Mouse (Mus musculus) forebrain, embryonic 12.5 days (tissue): ENCODE measurements around the gene C2cd6. TPM values are rescaled to one million over a fixed set of nuclear protein-coding genes. Genes with fewer than 3 reads are reported as not detected.

Experiments used
- ATAC-seq: fragments of 200-750 bp; cut with Nextera tagmentation; 2 replicates; pipeline ENCODE4 v1.8.0; 2017; ENCODE audit warnings: moderate TSS enrichment; ENCODE audit not compliant: low FRiP score
- H3K27ac ChIP-seq: fragments of 300-500 bp; sonication (generic); 2 replicates; pipeline ENCODE4 v1.5.1; 2016; ENCODE audit warnings: mild to moderate bottlenecking
- H3K27me3 ChIP-seq: fragments of 300-500 bp; sonication (generic); 2 replicates; pipeline ENCODE4 v1.6.1; 2016; ENCODE audit warnings: mild to moderate bottlenecking
- H3K36me3 ChIP-seq: fragments of 300-500 bp; sonication (generic); replicated peaks from 2 replicates; pipeline ENCODE4 v1.6.1; 2016; ENCODE audit warnings: mild to moderate bottlenecking
- H3K4me1 ChIP-seq: fragments of 300-500 bp; sonication (generic); 2 replicates; pipeline ENCODE4 v1.6.1; 2016
- H3K4me2 ChIP-seq: fragments of 300-500 bp; sonication (generic); 2 replicates; pipeline ENCODE4 v1.6.1; 2016; ENCODE audit warnings: mild to moderate bottlenecking, moderate library complexity
- H3K4me3 ChIP-seq: fragments of 300-500 bp; sonication (generic); replicated peaks from 2 replicates; pipeline ENCODE4 v1.5.1; 2016; ENCODE audit warnings: mild to moderate bottlenecking
- H3K9ac ChIP-seq: fragments of 300-500 bp; sonication (generic); 2 replicates; pipeline ENCODE4 v1.6.1; 2016; ENCODE audit warnings: mild to moderate bottlenecking
- H3K9me3 ChIP-seq: fragments of 300-500 bp; sonication (generic); 2 replicates; pipeline ENCODE4 v1.6.1; 2016
- WGBS: fragments of 180-500 bp; shearing (Covaris S2); methylation state at CpG from one replicate; pipeline ENCODE4 v1.1.7; 2016; 5-methylcytosine and 5-hydroxymethylcytosine counted together
- polyA plus RNA-seq: library from polyadenylated mRNA; unstranded; fragments of >200 nt; fragmentation: Nextera tagmentation; extraction: Ambion mirVana; gene quantifications from 2 replicates; pipeline ENCODE4 v1.2.1, GENCODE M21; 2016

C2cd6 gene
- polyA plus RNA-seq, 1 experiment from 2014 or later = 0.11 TPM

- no peak overlapping the region for H3K4me2 ChIP-seq
- no peak overlapping the region for H3K27ac ChIP-seq
- no peak for ATAC-seq
- H3K27me3 ChIP-seq = no peaks in the 10 kb centered on the region
- no peaks in the 10 kb centered on the region for H3K36me3 ChIP-seq
- WGBS = 86% methylated on average over 2 of the region's 2 CpGs
- H3K4me1 ChIP-seq = no peaks in the 10 kb centered on the region
- no peaks in the 10 kb centered on the region for H3K9me3 ChIP-seq
- no peak overlapping the region for H3K9ac ChIP-seq
- H3K4me3 ChIP-seq = no peak overlapping the region
These were observed 43.4 kb downstream of the C2cd6 start for GRCm38 (mm10) chr1:59051306-59051705.

DNA sequence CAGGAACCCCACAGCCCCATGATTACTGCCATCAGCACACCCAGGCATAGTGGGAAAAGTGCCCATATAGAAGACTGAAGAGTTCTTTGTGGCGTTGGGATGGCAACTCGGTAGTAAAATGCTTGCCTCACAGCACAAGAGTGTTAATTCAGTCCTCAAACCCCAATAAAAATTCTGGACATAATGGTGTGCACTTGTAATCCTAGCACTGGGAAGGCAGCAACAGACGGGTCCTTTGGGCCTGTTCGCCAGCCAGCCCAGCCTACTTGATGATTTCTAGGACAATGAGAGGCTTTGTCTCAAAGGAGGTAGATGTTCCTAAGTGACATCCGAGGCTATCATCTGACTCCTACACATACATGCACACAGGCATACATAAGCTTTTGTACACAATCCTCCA lies 57.0 kb downstream of the C2cd6 start:
- Histone ChIP-seq H3K4me2 (no peak overlapping the region), H3K27me3 (no peaks in the 10 kb centered on the region), H3K4me3 (no peak overlapping the region), H3K9me3 (no peaks in the 10 kb centered on the region), H3K36me3 (no peaks in the 10 kb centered on the region), H3K27ac (no peak overlapping the region), H3K9ac (no peak overlapping the region), H3K4me1 (no peaks in the 10 kb centered on the region)
- no peak for ATAC-seq
- WGBS = 80% methylated on average over 5 of the region's 5 CpGs

DNA sequence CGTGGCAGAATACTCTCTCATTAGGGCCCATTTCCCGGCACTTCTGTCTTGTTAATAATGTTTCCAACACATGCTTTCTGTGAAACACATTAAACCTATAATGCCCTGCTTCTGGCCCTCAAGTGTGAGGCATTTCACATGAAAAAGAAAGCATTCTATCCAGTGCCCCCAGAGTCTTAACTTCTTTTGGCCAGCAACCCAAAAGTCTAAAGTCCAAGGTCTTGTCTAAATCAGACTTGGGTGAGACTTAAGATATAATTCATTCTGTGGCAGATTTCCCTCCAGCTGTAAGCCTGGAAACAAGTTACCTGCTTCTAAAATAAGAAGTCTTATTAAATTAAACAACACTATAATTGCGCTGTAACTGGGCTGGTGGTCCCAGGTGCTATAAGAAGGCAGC lies 73.1 kb downstream of the C2cd6 start:
- Histone ChIP-seq H3K27ac (no peak overlapping the region), H3K4me2 (no peak overlapping the region), H3K36me3 (no peaks in the 10 kb centered on the region), H3K4me3 (no peak overlapping the region), H3K9me3 (no peaks in the 10 kb centered on the region), H3K27me3 (no peaks in the 10 kb centered on the region), H3K4me1 (no peaks in the 10 kb centered on the region), H3K9ac (no peak overlapping the region)
- WGBS = 72% methylated on average over 3 of the region's 3 CpGs
- ATAC-seq = no peak

GRCm38 (mm10) chr1:59009250-59009649 lies 85.5 kb downstream of the C2cd6 start:
- Histone ChIP-seq H3K9ac (no peak overlapping the region), H3K36me3 (no peaks in the 10 kb centered on the region), H3K27me3 (no peaks in the 10 kb centered on the region), H3K9me3 (no peaks in the 10 kb centered on the region), H3K4me3 (no peak overlapping the region), H3K4me1 (no peaks in the 10 kb centered on the region), H3K27ac (no peak overlapping the region), H3K4me2 (no peak overlapping the region)
- WGBS = 47% methylated on average over 4 of the region's 4 CpGs
- ATAC-seq = no peak

Other genes starting within 250 kb of the C2cd6 start
- gene Trak2, start 121.5 kb downstream of the C2cd6 start, polyA plus RNA-seq = 17.7 and 18.3 TPM in 2 replicates
- 40.2 and 41.1 TPM in 2 replicates for gene Stradb, start 121.4 kb downstream of the C2cd6 start, polyA plus RNA-seq
- 51.9 and 56.1 TPM in 2 replicates for gene Tmem237, start 25.5 kb upstream of the C2cd6 start, polyA plus RNA-seq
- gene Mpp4, start 68.5 kb upstream of the C2cd6 start, polyA plus RNA-seq = 0.28 and 0.32 TPM in 2 replicates
- gene Als2, start 142.3 kb upstream of the C2cd6 start, polyA plus RNA-seq = 21.6 and 22.1 TPM in 2 replicates
- gene Cdk15, start 162.0 kb upstream of the C2cd6 start, polyA plus RNA-seq = 0.13 and 0.37 TPM in 2 replicates